Mouse (Mus musculus): ENCODE data around the gene Cacna1i.
A peak's percentile ranks its signal among the peaks of the same experiment; 100 is the strongest.

The Cacna1i gene

DNA sequence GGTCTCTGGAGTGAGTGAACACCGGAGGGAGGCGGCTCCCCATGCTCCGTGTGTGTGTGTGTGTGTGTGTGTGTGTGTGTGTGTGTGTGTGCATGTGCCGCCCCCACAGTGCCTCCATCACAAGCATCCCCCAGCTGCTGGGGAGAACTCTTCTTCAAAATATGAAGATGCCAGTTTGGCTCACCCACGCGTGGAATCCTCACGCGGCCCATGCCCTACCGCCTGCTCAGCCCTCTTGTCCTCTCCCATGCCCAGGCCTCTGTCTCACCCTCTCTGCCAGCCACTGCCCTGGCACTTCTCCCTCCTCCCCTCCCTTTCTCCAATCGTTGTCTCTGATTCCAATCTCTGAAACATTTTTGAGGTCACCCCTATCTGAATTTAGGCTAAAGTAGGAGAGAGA lies 47.7 kb downstream of the Cacna1i start:
- no peak for DNase-seq (ENCODE audit: low spot score)

DNA sequence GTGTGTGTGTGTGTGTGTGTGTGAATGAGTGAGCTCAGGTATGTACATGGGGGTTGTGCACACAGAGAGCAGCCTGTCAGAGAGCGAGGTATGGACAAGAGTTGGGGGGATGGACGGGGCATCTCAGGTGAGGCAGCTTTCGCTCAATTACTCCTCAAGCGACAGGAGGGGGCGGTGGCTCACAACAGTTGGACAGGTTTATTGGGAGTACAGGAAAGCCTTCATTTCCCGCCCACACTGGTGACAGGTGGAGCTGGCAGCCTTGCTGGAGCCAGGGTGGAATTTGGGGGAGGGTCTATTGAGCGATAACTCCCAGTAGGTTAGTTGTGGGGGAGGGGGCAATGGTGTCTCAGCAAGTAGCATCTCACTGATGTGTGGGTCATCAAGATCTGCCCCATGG lies 48.2 kb downstream of the Cacna1i start:
- no peak for DNase-seq (ENCODE audit: low spot score)

DNA sequence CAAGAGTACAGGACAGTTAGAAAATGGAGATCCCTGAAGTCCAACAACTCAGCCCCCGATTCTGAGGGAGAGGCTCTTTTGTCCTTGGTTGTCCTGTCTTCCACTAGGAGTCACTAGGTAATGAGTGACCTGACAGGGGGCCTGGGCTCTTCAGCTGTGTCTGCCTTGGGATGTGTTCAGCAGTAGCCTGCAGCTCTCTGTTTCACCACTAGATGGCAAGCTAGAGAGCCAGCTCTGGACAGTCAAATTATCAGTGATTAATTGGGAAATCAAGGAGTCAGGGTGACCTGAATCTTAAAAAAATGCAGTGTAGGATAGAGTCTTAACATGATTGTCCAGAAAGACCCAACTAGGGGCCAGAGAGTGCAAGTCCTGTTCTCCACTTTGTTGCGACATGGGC lies 53.3 kb downstream of the Cacna1i start:
- DNase-seq (ENCODE audit: low spot score) = no peak

DNA sequence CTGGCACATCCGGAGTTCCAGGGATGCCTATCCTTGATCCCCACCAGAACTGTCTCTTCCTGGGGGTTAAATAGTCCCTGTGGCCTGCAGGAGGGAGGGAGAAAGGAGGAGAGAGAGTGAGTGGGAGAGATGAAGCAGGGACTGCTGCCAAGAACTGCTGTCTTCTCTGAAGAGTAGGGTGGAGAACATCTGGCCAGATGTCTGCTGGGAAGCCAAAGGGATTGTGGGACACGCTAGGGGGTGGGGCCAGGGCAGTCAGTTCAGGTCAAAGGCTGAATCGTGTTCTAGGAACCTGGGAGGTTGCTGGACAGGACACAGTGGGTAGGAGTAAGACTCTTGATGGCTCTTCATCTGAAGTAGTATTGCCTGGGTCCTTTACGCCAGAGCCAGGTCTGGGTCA lies 55.4 kb downstream of the Cacna1i start:
- DNase-seq (ENCODE audit: low spot score) = no peak

GRCm38 (mm10) chr15:80343031-80343430 lies 56.0 kb downstream of the Cacna1i start:
- no peak for DNase-seq (ENCODE audit: low spot score)

GRCm38 (mm10) chr15:80343731-80344130 lies 56.7 kb downstream of the Cacna1i start:
- no peak for DNase-seq (ENCODE audit: low spot score)

- no peak for DNase-seq (ENCODE audit: low spot score)
These were observed 59.5 kb downstream of the Cacna1i start for GRCm38 (mm10) chr15:80346510-80346909.

DNA sequence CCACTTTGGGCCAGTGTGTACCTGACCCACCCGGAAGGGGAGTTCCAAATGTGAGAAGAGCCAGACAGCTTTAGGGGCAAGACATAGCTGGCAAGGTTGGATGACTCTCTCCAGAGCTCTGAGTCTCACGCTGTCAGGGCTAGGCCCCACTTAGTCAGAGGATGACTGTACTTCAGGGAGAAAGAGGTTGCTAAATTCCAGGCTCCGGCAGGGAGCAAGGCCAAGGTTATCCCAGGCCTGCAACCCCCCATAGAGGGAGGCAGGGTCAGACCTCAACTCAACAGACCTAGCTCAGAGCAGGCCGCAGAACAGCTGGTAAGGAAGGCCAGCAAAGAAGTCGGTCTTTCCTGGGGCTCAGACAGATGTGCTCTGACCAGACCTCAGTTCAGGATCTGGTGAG lies 63.4 kb downstream of the Cacna1i start:
- no peak for DNase-seq (ENCODE audit: low spot score)

DNA sequence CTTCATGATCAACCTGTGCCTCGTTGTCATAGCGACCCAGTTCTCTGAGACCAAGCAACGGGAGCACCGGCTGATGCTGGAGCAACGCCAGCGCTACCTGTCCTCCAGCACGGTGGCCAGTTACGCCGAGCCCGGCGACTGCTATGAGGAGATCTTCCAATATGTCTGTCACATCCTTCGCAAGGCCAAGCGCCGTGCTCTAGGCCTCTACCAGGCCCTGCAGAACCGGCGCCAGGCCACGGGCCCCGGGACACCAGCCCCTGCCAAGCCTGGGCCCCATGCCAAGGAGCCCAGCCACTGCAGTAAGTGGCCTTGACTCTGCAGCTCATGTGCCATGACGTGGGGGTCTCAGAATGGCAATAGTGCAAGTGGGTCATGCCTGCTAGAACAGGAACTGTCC lies 71.8 kb downstream of the Cacna1i start:
- no peak for DNase-seq (ENCODE audit: low spot score)

- DNase-seq (ENCODE audit: low spot score) = no peak
These were observed 74.9 kb downstream of the Cacna1i start for GRCm38 (mm10) chr15:80361780-80362508.

- DNase-seq (ENCODE audit: low spot score) = no peak
These were observed 75.6 kb downstream of the Cacna1i start for GRCm38 (mm10) chr15:80362509-80363172.

GRCm38 (mm10) chr15:80363821-80364715 lies 77.0 kb downstream of the Cacna1i start:
- no peak for DNase-seq (ENCODE audit: low spot score)

GRCm38 (mm10) chr15:80366899-80367298 lies 79.9 kb downstream of the Cacna1i start:
- DNase-seq (ENCODE audit: low spot score) = no peak

DNA sequence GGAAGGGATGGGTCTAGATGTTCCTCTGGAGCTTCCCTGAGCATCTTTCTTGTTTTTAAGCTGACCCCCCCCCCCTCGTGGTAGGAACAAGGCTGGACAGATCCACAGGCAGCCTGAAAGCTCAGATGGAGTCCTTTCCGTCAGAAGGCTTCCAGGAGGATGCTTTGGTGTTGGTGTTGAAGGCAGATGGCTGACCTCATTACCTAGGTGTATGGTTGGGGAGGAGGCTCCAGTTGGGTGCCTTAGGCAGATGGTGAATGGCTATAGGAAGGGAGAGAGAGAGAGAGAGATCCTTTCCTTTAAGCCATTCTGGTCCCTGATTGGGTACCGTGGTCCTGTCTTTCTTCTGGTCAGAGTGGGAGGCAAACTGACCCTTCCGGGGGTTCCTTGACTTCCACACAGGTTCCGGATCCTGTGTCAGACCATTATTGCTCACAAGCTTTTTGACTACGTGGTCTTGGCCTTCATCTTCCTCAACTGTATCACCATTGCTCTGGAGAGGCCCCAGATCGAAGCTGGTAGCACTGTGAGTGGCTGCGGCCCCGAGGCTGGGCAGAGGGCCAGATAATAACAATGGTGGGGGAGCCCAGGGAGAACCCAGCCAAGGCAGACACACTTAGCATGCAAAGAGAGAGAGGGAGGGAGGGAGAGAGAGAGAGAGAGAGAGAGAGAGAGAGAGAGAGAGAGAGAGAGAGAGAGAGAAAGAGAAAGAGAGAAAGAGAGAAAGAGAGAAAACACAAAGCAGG lies 86.4 kb downstream of the Cacna1i start:
- DNase-seq (ENCODE audit: low spot score) = no peak

- no peak for DNase-seq (ENCODE audit: low spot score)
These were observed 87.8 kb downstream of the Cacna1i start for GRCm38 (mm10) chr15:80374854-80375253.

- DNase-seq (ENCODE audit: low spot score) = no peak
These were observed 100.1 kb downstream of the Cacna1i start for GRCm38 (mm10) chr15:80387185-80387584.

DNA sequence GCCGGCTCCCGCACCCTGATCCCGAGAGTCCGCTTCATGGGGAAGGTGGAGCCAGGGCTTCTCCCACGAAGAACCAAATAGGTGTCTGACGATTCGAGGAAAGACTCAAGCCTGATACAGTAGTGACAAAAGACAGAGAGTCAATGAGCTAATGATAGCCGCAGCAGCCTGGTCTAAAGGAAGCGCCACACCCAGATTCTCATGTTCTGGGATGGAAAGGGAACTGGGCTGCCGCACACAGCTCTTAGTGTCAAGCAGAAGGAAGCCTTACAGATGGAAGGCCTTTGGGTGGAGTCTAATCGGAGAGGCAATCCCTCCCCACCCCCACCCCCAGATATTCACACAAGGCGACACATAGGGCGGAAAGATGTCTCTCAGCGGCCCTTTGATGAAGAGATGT lies 104.8 kb downstream of the Cacna1i start:
- no peak for DNase-seq (ENCODE audit: low spot score)

- no peak for DNase-seq (ENCODE audit: low spot score)
These were observed 108.0 kb downstream of the Cacna1i start for GRCm38 (mm10) chr15:80395035-80395434.

- DNase-seq (ENCODE audit: low spot score) = no peak
These were observed 112.4 kb downstream of the Cacna1i start for GRCm38 (mm10) chr15:80399451-80399850.

DNA sequence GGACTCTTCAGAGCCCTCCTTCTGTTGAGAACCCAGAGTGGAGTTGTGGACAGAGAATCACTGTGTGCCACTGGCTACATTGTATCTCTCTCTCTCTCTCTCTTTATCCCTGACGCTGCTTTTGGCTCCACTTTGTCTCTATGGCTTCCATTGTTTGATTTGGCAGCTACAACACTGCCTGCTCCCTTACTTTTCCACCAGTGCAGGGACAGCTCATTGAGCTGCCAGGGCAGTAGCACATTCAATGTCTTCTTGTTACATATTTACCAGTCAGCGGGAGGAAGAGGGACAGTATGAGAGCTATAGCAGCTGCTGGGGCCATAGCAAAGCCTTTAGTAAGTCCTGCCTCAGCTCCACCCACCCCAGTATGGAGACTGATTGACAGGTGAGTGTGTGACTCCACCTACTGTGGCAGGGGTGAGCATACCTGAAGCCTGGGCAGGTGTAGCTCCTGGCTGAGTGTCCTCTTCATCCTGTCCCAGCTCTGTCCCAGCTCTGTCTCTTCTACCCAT lies 114.4 kb downstream of the Cacna1i start:
- peak; percentile 83 for DNase-seq (ENCODE audit: low spot score)

- no peak for DNase-seq (ENCODE audit: low spot score)
These were observed 114.9 kb downstream of the Cacna1i start for GRCm38 (mm10) chr15:80401980-80402379.

- no peak for DNase-seq (ENCODE audit: low spot score)
These were observed 120.8 kb downstream of the Cacna1i start for GRCm38 (mm10) chr15:80407873-80408272.

All from testis, postnatal 14 days (tissue).